Mouse (Mus musculus) forebrain, postnatal 0 days (tissue): Measurements from ENCODE around the gene Timm8a1. TPM values are rescaled to one million over a fixed set of nuclear protein-coding genes. Genes with fewer than 3 reads are reported as not detected.
"Not testable (repeated sequence)": the region's sequence is repeated elsewhere in the genome, so short reads cannot be mapped to it uniquely, and the experiment has no call there.

Experiments
- ATAC-seq: fragments of 200-750 bp; cut with Nextera tagmentation; 2 replicates; pipeline ENCODE4 v1.8.0; 2017; ENCODE audit warnings: mild to moderate bottlenecking, moderate library complexity
- DNase-seq: peaks from one replicate; pipeline ENCODE4 v3.0.0-alpha.2; 2015
- H3K27ac ChIP-seq: fragments of 300-500 bp; sonication (generic); 2 replicates; pipeline ENCODE4 v1.5.1; 2014; ENCODE audit warnings: low read depth, mild to moderate bottlenecking, antibody characterized with exemption, low read length, moderate library complexity, mixed read lengths
- H3K27me3 ChIP-seq: fragments of 300-500 bp; sonication (generic); 2 replicates; pipeline ENCODE4 v1.6.1; 2014; ENCODE audit warnings: mild to moderate bottlenecking, low read length, mixed read lengths; ENCODE audit not compliant: insufficient read depth
- H3K36me3 ChIP-seq: fragments of 300-500 bp; sonication (generic); 2 replicates; pipeline ENCODE4 v1.6.1; 2014; ENCODE audit warnings: mild to moderate bottlenecking, moderate library complexity; ENCODE audit not compliant: insufficient read depth
- H3K4me1 ChIP-seq: fragments of 300-500 bp; sonication (generic); 2 replicates; pipeline ENCODE4 v1.6.1; 2014; ENCODE audit warnings: antibody characterized with exemption; ENCODE audit not compliant: insufficient read depth
- H3K4me2 ChIP-seq: fragments of 300-500 bp; sonication (generic); 2 replicates; pipeline ENCODE4 v1.6.1; 2014; ENCODE audit warnings: low read depth, mild to moderate bottlenecking, moderate library complexity
- H3K4me3 ChIP-seq: fragments of 300-500 bp; sonication (generic); 2 replicates; pipeline ENCODE4 v1.5.1; 2014; ENCODE audit warnings: low read depth, low read length, mixed read lengths
- H3K9ac ChIP-seq: fragments of 300-500 bp; sonication (generic); 2 replicates; pipeline ENCODE4 v1.6.1; 2014; ENCODE audit warnings: mild to moderate bottlenecking
- H3K9me3 ChIP-seq: fragments of 300-500 bp; sonication (generic); 2 replicates; pipeline ENCODE4 v1.6.1; 2016; ENCODE audit warnings: low read length
- CTCF ChIP-seq: sonication (generic); IDR thresholded peaks from 2 replicates; pipeline ENCODE4 v1.5.1; 2016; ENCODE audit warnings: antibody characterized with exemption, control low read depth, low read depth
- WGBS: fragments of 180-500 bp; shearing (Covaris S2); extraction: QIAGEN DNeasy Blood & Tissue Kit; methylation state at CpG from one replicate; pipeline ENCODE4 v1.1.7; 2014; 5-methylcytosine and 5-hydroxymethylcytosine counted together
- polyA plus RNA-seq: library from polyadenylated mRNA; unstranded; fragments of >200 nt; fragmentation: Nextera tagmentation; extraction: Ambion mirVana; gene quantifications from 2 replicates; pipeline ENCODE4 v1.2.1, GENCODE M21; 2015
- total RNA-seq: library from RNA; depleted of rRNA; stranded (reverse); fragments of >200 nt; gene quantifications from 2 replicates; pipeline ENCODE4 v1.2.3, GENCODE M21; 2014

Timm8a1 gene
- total and polyA plus RNA-seq, 2 experiments from 2014 or later: 18.3 to 45.5 TPM

- ATAC-seq (no peak), DNase-seq (no peak)
- no peaks in the 10 kb centered on the region for H3K27me3 ChIP-seq
- WGBS: 84% methylated on average over 6 of the region's 6 CpGs
- no peak overlapping the region for H3K27ac ChIP-seq
- H3K4me1 ChIP-seq: no peaks in the 10 kb centered on the region
- H3K9ac ChIP-seq: no peak overlapping the region
- TF ChIP-seq CTCF: no peak
- H3K4me3 ChIP-seq: no peak overlapping the region
- H3K4me2 ChIP-seq: no peak overlapping the region
- H3K9me3 ChIP-seq: no peaks in the 10 kb centered on the region
- H3K36me3 ChIP-seq: no peaks in the 10 kb centered on the region
These were observed 12.8 kb upstream of the Timm8a1 start for GRCm38 (mm10) chrX:134554425-134554824.

- TF ChIP-seq CTCF: no peak
- Histone ChIP-seq H3K4me2 (no peak overlapping the region), H3K4me3 (no peak overlapping the region), H3K27ac (no peak overlapping the region), H3K27me3 (no peaks in the 10 kb centered on the region), H3K36me3 (no peaks in the 10 kb centered on the region), H3K9ac (no peak overlapping the region), H3K9me3 (no peaks in the 10 kb centered on the region), H3K4me1 (no peaks in the 10 kb centered on the region)
- ATAC-seq (no peak), DNase-seq (no peak)
- WGBS: 75% methylated on average over 4 of the region's 4 CpGs
These were observed 11.7 kb upstream of the Timm8a1 start for GRCm38 (mm10) chrX:134553326-134553725.

- DNase-seq: peak; percentile 76
- Histone ChIP-seq H3K9ac (no peak overlapping the region), H3K4me1 (no peaks in the 10 kb centered on the region), H3K4me3 (no peak overlapping the region), H3K27ac (no peak overlapping the region), H3K27me3 (no peaks in the 10 kb centered on the region), H3K36me3 (no peaks in the 10 kb centered on the region), H3K9me3 (no peaks in the 10 kb centered on the region), H3K4me2 (no peak overlapping the region)
- peak; percentile 60; the same call in 1 of the 2 replicates for ATAC-seq
- TF ChIP-seq CTCF: peak; percentile 58
- 21% methylated on average over 5 of the region's 5 CpGs for WGBS
These were observed 9.2 kb upstream of the Timm8a1 start for GRCm38 (mm10) chrX:134550903-134551302.

- ATAC-seq (no peak), DNase-seq (no peak)
- Histone ChIP-seq H3K36me3 (no peaks in the 10 kb centered on the region), H3K4me2 (no peak overlapping the region), H3K27ac (no peak overlapping the region), H3K27me3 (no peaks in the 10 kb centered on the region), H3K4me1 (no peaks in the 10 kb centered on the region), H3K4me3 (no peak overlapping the region), H3K9me3 (no peaks in the 10 kb centered on the region), H3K9ac (no peak overlapping the region)
- 91% methylated on average over 4 of the region's 4 CpGs for WGBS
- TF ChIP-seq CTCF: no peak
These were observed 5.7 kb upstream of the Timm8a1 start for GRCm38 (mm10) chrX:134547330-134547729.

GRCm38 (mm10) chrX:134541955-134542308, 267 bp upstream of the Timm8a1 start:
- no peak for ATAC-seq
- Histone ChIP-seq H3K4me1 (no peaks in the 10 kb centered on the region), H3K27me3 (no peaks in the 10 kb centered on the region), H3K4me2 (peak overlapping the region; percentile 56), H3K27ac (peak overlapping the region; percentile 69; the same call in 1 of the 2 replicates), H3K9me3 (no peaks in the 10 kb centered on the region), H3K4me3 (peak overlapping the region; percentile 48), H3K9ac (peak overlapping the region; percentile 47), H3K36me3 (no peaks in the 10 kb centered on the region)
- no peak for DNase-seq
- TF ChIP-seq CTCF: no peak
- WGBS: 25% methylated on average over 6 of the region's 6 CpGs

- H3K9me3 ChIP-seq: no peaks in the 10 kb centered on the region
- peak overlapping the region; percentile 56 for H3K4me2 ChIP-seq
- peak overlapping the region; percentile 46 for H3K9ac ChIP-seq
- no peaks in the 10 kb centered on the region for H3K4me1 ChIP-seq
- TF ChIP-seq CTCF: no peak
- no peaks in the 10 kb centered on the region for H3K36me3 ChIP-seq
- WGBS: 36% methylated on average over 12 of the region's 12 CpGs
- no peaks in the 10 kb centered on the region for H3K27me3 ChIP-seq
- DNase-seq (no peak), ATAC-seq (no peak)
- H3K4me3 ChIP-seq: peak overlapping the region; percentile 48
- no peak overlapping the region for H3K27ac ChIP-seq
These were observed 1.1 kb downstream of the Timm8a1 start for GRCm38 (mm10) chrX:134540414-134541135.

- H3K27ac ChIP-seq, H3K27me3 ChIP-seq, H3K4me1 ChIP-seq, DNase-seq, H3K9ac ChIP-seq, H3K4me3 ChIP-seq, H3K36me3 ChIP-seq, H3K9me3 ChIP-seq, ATAC-seq, H3K4me2 ChIP-seq: not testable (repeated sequence)
- WGBS: 92% methylated on average over 10 of the region's 10 CpGs
These were observed 1.9 kb downstream of the Timm8a1 start for GRCm38 (mm10) chrX:134539795-134540194.
